Mouse (Mus musculus) CH12.LX (cell line): ENCODE data around the gene Inpp4b. TPM values are rescaled to one million over a fixed set of nuclear protein-coding genes. Genes with fewer than 3 reads are reported as not detected.

ENCODE experiments used
- DNase-seq: peaks from one replicate; pipeline ENCODE4 v3.0.0-alpha.2; 2013; ENCODE audit errors: extremely low read depth
- H3K27ac ChIP-seq: 2 replicates; pipeline ENCODE4 v1.5.1; 2012; ENCODE audit warnings: low read depth, mild to moderate bottlenecking, control low read depth, moderate library complexity; ENCODE audit not compliant: insufficient read depth
- H3K27me3 ChIP-seq: replicated peaks from 2 replicates; pipeline ENCODE3; 2012; ENCODE audit warnings: inconsistent platforms
- H3K36me3 ChIP-seq, 2 experiments: replicated peaks in 1 of 2; 2 replicates each; pipeline versions ENCODE3 to v1.6.1; 2012; ENCODE audit warnings: inconsistent platforms in 1 of 2, low read length in 1 of 2, mild to moderate bottlenecking in 1 of 2, mixed read lengths in 1 of 2, moderate library complexity in 1 of 2; ENCODE audit not compliant: control insufficient read depth in 1 of 2, insufficient read depth in 1 of 2
- H3K4me1 ChIP-seq, 2 experiments: 2 replicates each; pipeline ENCODE4 v1.6.1; 2012; ENCODE audit warnings: inconsistent platforms in 1 of 2, moderate library complexity in 1 of 2; ENCODE audit not compliant: insufficient read depth in 2 of 2, control insufficient read depth in 1 of 2
- H3K4me2 ChIP-seq: 2 replicates; pipeline ENCODE4 v1.6.1; 2012; ENCODE audit warnings: low read depth, mild to moderate bottlenecking, control low read depth; ENCODE audit not compliant: poor library complexity, insufficient read depth, severe bottlenecking
- H3K4me3 ChIP-seq, 3 experiments: fragments of 150-350 bp in 1 of 3; sonication (generic) in 1 of 3; replicated peaks in 1 of 3; 2 replicates each; pipeline versions ENCODE3 to v1.5.1; 2011 to 2012; ENCODE audit warnings: low read depth in 2 of 3, low read length in 2 of 3, mild to moderate bottlenecking in 2 of 3, moderate library complexity in 2 of 3, control low read depth in 1 of 3, improper control_type of control experiment in 1 of 3, inconsistent platforms in 1 of 3, mixed read lengths in 1 of 3; ENCODE audit not compliant: poor library complexity in 1 of 3
- H3K79me2 ChIP-seq: replicated peaks from 2 replicates; pipeline ENCODE4 v1.6.1; 2012; ENCODE audit warnings: mild to moderate bottlenecking, moderate library complexity; ENCODE audit not compliant: control insufficient read depth, poor library complexity, insufficient read depth, severe bottlenecking; ENCODE audit errors: extremely low read depth
- H3K9ac ChIP-seq: 2 replicates; pipeline ENCODE4 v1.6.1; 2012; ENCODE audit warnings: low read depth, mild to moderate bottlenecking, control low read depth, moderate library complexity; ENCODE audit not compliant: insufficient read depth
- H3K9me3 ChIP-seq: replicated peaks from 2 replicates; pipeline ENCODE3; 2012; ENCODE audit warnings: low read length, inconsistent platforms, mixed read lengths
- BHLHE40 ChIP-seq: IDR thresholded peaks from 2 replicates; pipeline ENCODE4 v1.6.1; 2011; ENCODE audit warnings: mild to moderate bottlenecking, low read depth, low read length, improper control_type of control experiment
- CHD1 ChIP-seq: IDR thresholded peaks from 2 replicates; pipeline ENCODE4 v1.6.1; 2012; ENCODE audit warnings: low read depth, low read length, improper control_type of control experiment, inconsistent platforms
- CHD2 ChIP-seq: IDR thresholded peaks from 2 replicates; pipeline ENCODE4 v1.6.1; 2011; ENCODE audit warnings: low read length, improper control_type of control experiment
- ELF1 ChIP-seq: IDR thresholded peaks from 2 replicates; pipeline ENCODE4 v1.6.1; 2014; ENCODE audit warnings: low read depth, mild to moderate bottlenecking, inconsistent platforms, low read length, improper control_type of control experiment
- EP300 ChIP-seq: IDR thresholded peaks from 2 replicates; pipeline ENCODE4 v1.6.1; 2011; ENCODE audit warnings: low read length, improper control_type of control experiment
- ETS1 ChIP-seq: conservative IDR thresholded peaks from 2 replicates; pipeline ENCODE4 v1.6.1; 2012; ENCODE audit warnings: low read depth, mild to moderate bottlenecking, inconsistent platforms, low read length, improper control_type of control experiment, moderate library complexity
- IRF4 ChIP-seq: IDR thresholded peaks from 2 replicates; pipeline ENCODE4 v1.6.1; 2014; ENCODE audit warnings: low read depth, mild to moderate bottlenecking, inconsistent platforms, low read length, improper control_type of control experiment
- KAT2A ChIP-seq: IDR thresholded peaks from 2 replicates; pipeline ENCODE4 v1.6.1; 2012; ENCODE audit warnings: low read length, improper control_type of control experiment, inconsistent platforms; ENCODE audit not compliant: insufficient replicate concordance
- MAZ ChIP-seq: IDR thresholded peaks from 2 replicates; pipeline ENCODE4 v1.6.1; 2012; ENCODE audit warnings: low read depth, mild to moderate bottlenecking, inconsistent platforms, low read length, improper control_type of control experiment, moderate library complexity
- MEF2A ChIP-seq: IDR thresholded peaks from 2 replicates; pipeline ENCODE4 v1.6.1; 2014; ENCODE audit warnings: low read depth, mild to moderate bottlenecking, inconsistent platforms, low read length, improper control_type of control experiment, borderline replicate concordance
- MXI1 ChIP-seq: IDR thresholded peaks from 2 replicates; pipeline ENCODE4 v1.6.1; 2011; ENCODE audit warnings: mild to moderate bottlenecking, low read depth, low read length, improper control_type of control experiment
- NELFE ChIP-seq: IDR thresholded peaks from 2 replicates; pipeline ENCODE4 v1.6.1; 2011; ENCODE audit warnings: low read depth, low read length, improper control_type of control experiment
- NRF1 ChIP-seq: IDR thresholded peaks from 2 replicates; pipeline ENCODE4 v1.6.1; 2014; ENCODE audit warnings: low read depth, mild to moderate bottlenecking, inconsistent platforms, low read length, improper control_type of control experiment, moderate library complexity
- PAX5 ChIP-seq: IDR thresholded peaks from 2 replicates; pipeline ENCODE4 v1.6.1; 2012; ENCODE audit warnings: low read length, inconsistent platforms, mixed read lengths
- POLR2AphosphoS2 ChIP-seq: IDR thresholded peaks from 2 replicates; pipeline ENCODE4 v1.6.1; 2011; ENCODE audit warnings: low read depth, low read length, improper control_type of control experiment
- TBP ChIP-seq: conservative IDR thresholded peaks from 2 replicates; pipeline ENCODE4 v1.6.1; 2011; ENCODE audit warnings: low read depth, low read length, improper control_type of control experiment
- USF1 ChIP-seq: IDR thresholded peaks from 2 replicates; pipeline ENCODE4 v1.6.1; 2014; ENCODE audit warnings: low read depth, mild to moderate bottlenecking, inconsistent platforms, low read length, improper control_type of control experiment
- ZC3H11A ChIP-seq: IDR thresholded peaks from 2 replicates; pipeline ENCODE4 v1.6.1; 2012; ENCODE audit warnings: low read depth, mild to moderate bottlenecking, inconsistent platforms, low read length, improper control_type of control experiment
- ZKSCAN1 ChIP-seq: IDR thresholded peaks from 2 replicates; pipeline ENCODE4 v1.6.1; 2012; ENCODE audit warnings: low read depth, inconsistent platforms, low read length, improper control_type of control experiment, borderline replicate concordance
- ZNF384 ChIP-seq: IDR thresholded peaks from 2 replicates; pipeline ENCODE4 v1.6.1; 2012; ENCODE audit warnings: low read depth, low read length, improper control_type of control experiment, inconsistent platforms
- dilution Hi-C: fragments of 300-500 bp; cut with MboI; formaldehyde crosslinking; loops from 2 replicates; pipeline ENCODE4 v1.14.3; 2020; ENCODE audit warnings: low sequenced_read_pairs; ENCODE audit not compliant: extremely low pct_unique_long_range_greater_than_20kb, extremely low pct_ligation_motif_present
- in situ Hi-C: fragments of 300-500 bp; cut with MboI; formaldehyde crosslinking; loops from 3 replicates; pipeline ENCODE4 v1.14.3; 2019; ENCODE audit warnings: low sequenced_read_pairs, low pct_ligation_motif_present, low pct_unique_long_range_greater_than_20kb, mixed read lengths
- polyA plus RNA-seq: library from polyadenylated mRNA; unstranded; fragments of >175 nt; gene quantifications from 2 replicates; pipeline ENCODE4 v1.2.1, GENCODE M21; 2012; ENCODE audit warnings: low read depth; ENCODE audit not compliant: insufficient read length
- total RNA-seq, 2 experiments: library from RNA; depleted of rRNA; stranded (reverse); fragments of 300-350 nt in 1 of 2; fragments of >200 nt in 1 of 2; gene quantifications; 2 replicates each; pipeline ENCODE4 v1.2.3; 2012 to 2014

Inpp4b gene
- total and polyA plus RNA-seq, 3 experiments: 3.0 to 4.9 (median 3.4) TPM

DNA sequence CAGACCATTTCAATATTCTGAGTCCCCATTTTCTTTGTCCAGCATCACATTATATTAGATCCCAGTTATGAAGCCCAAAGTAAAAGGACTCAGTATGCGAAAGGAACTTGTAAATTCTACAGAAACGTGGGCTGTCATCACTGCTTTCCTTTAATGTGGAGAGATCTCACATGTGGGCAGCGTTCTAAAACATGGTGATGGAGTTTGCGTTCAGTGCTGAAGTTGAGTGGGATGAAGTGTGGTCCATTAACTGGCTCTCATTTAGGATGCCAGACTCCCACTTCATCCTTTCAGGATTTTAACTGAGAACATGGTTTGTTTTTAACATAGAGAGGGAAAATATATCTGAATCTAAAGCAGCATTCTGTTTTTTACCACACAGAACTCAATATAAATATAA, 57.1 kb downstream of the Inpp4b start:
- no peak for TF ChIP-seq TBP
- TF ChIP-seq CHD1: no peak
- TF ChIP-seq ZC3H11A: no peak
- TF ChIP-seq POLR2AphosphoS2: no peak
- no peak for TF ChIP-seq IRF4
- no peak for TF ChIP-seq USF1
- no peak for TF ChIP-seq ETS1
- TF ChIP-seq MAZ: no peak
- TF ChIP-seq PAX5: no peak
- TF ChIP-seq EP300: no peak
- TF ChIP-seq BHLHE40: no peak
- no peak for TF ChIP-seq MXI1
- no peak for TF ChIP-seq NELFE
- no peak for TF ChIP-seq ZKSCAN1
- no peak for DNase-seq
- H3K4me1 ChIP-seq: no peaks in the 10 kb centered on the region
- no peak overlapping the region for H3K4me3 ChIP-seq
- in situ Hi-C loops: no loop called here
- no peaks in the 10 kb centered on the region for H3K36me3 ChIP-seq
- no peak overlapping the region for H3K4me2 ChIP-seq
- H3K27ac ChIP-seq: no peak overlapping the region
- H3K9ac ChIP-seq: no peak overlapping the region
- dilution Hi-C loops: no loop called here
- no peaks in the 10 kb centered on the region for H3K27me3 ChIP-seq
- no peaks in the 10 kb centered on the region for H3K79me2 ChIP-seq
- H3K9me3 ChIP-seq: no peaks in the 10 kb centered on the region

DNA sequence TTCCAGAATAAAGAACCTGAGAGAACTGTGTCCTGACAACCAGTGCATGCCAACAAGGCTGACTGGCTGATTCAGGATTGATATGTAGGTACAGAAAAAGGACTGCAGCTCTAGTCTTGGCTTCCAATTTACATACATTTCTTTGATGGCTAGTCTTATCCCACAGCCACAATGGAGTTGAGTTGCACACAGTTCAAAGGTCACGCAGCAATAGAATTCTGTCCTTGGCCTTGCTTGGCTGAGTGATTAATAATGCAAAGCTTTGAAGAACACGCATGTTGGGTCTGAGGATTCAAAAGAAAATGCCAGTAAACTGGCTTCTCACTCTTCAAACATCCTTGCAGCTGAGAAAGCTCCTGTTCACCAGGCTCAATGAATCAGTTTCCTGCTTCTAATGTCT, 70.4 kb downstream of the Inpp4b start:
- Histone ChIP-seq H3K4me3 (no peak overlapping the region), H3K4me1 (no peaks in the 10 kb centered on the region), H3K36me3 (no peaks in the 10 kb centered on the region), H3K27ac (no peak overlapping the region), H3K4me2 (no peak overlapping the region), H3K9me3 (no peaks in the 10 kb centered on the region), H3K9ac (no peak overlapping the region), H3K79me2 (no peaks in the 10 kb centered on the region), H3K27me3 (no peaks in the 10 kb centered on the region)
- DNase-seq: no peak
- TF ChIP-seq ELF1 (no peak), MXI1 (no peak), USF1 (no peak), ZNF384 (no peak), NRF1 (no peak), CHD1 (no peak), MEF2A (no peak), KAT2A (no peak), CHD2 (no peak)
- dilution Hi-C loops: no loop called here
- in situ Hi-C loops: no loop called here
